Mouse (Mus musculus) ES-Bruce4 (cell line): ENCODE data around the gene Ssbp3.

ENCODE experiments used
- CTCF ChIP-seq: IDR thresholded peaks from one replicate; pipeline ENCODE4 v1.8.1; 2011; ENCODE audit warnings: low read depth, low read length
- POLR2A ChIP-seq: IDR thresholded peaks from one replicate; pipeline ENCODE4 v1.8.1; 2011; ENCODE audit warnings: low read length; ENCODE audit not compliant: insufficient read depth

- TF ChIP-seq CTCF: no peak
- TF ChIP-seq POLR2A: no peak
Measured at GRCm38 (mm10) chr4:106996305-106997076, 86.0 kb downstream of the Ssbp3 start.
